Mouse (Mus musculus): ENCODE results near the gene Kcnn3. TPM values are rescaled to one million over a fixed set of nuclear protein-coding genes. Genes with fewer than 3 reads are reported as not detected.

The Kcnn3 gene
- polyA plus RNA-seq, 1 experiment from 2014 or later = 1.3 TPM

GRCm38 (mm10) chr3:89549488-89549887 is 29.5 kb downstream of the Kcnn3 start:
- Histone ChIP-seq H3K4me3 (ENCODE audit: low read depth, low read length) (no peak overlapping the region), H3K36me3 (ENCODE audit: control insufficient read depth, insufficient read depth, low read length) (no peaks in the 10 kb centered on the region), H3K27me3 (ENCODE audit: control insufficient read depth, insufficient read depth, low read length) (no peaks in the 10 kb centered on the region), H3K4me2 (no peak overlapping the region), H3K4me1 (ENCODE audit: control insufficient read depth, insufficient read depth, low read length) (no peaks in the 10 kb centered on the region), H3K9ac (ENCODE audit: low read length) (no peak overlapping the region), H3K9me3 (ENCODE audit: control insufficient read depth, low read length) (no peaks in the 10 kb centered on the region), H3K27ac (ENCODE audit: low read depth, low read length) (no peak overlapping the region)
- WGBS = 76% methylated on average over 4 of the region's 4 CpGs
- no peak for ATAC-seq (ENCODE audit: low FRiP score)
- no peak for DNase-seq (ENCODE audit: low spot score, missing footprints)

- no peaks in the 10 kb centered on the region for H3K27me3 ChIP-seq (ENCODE audit: control insufficient read depth, insufficient read depth, low read length)
- ATAC-seq (ENCODE audit: low FRiP score) = no peak
- no peak overlapping the region for H3K4me3 ChIP-seq (ENCODE audit: low read depth, low read length)
- no peak overlapping the region for H3K9ac ChIP-seq (ENCODE audit: low read length)
- H3K27ac ChIP-seq (ENCODE audit: low read depth, low read length) = no peak overlapping the region
- WGBS = 91% methylated on average over 2 of the region's 2 CpGs
- no peaks in the 10 kb centered on the region for H3K4me1 ChIP-seq (ENCODE audit: control insufficient read depth, insufficient read depth, low read length)
- no peak overlapping the region for H3K4me2 ChIP-seq
- H3K9me3 ChIP-seq (ENCODE audit: control insufficient read depth, low read length) = no peaks in the 10 kb centered on the region
- DNase-seq (ENCODE audit: low spot score, missing footprints) = no peak
- no peaks in the 10 kb centered on the region for H3K36me3 ChIP-seq (ENCODE audit: control insufficient read depth, insufficient read depth, low read length)
Observed at GRCm38 (mm10) chr3:89551880-89552279, 31.9 kb downstream of the Kcnn3 start.

GRCm38 (mm10) chr3:89553432-89553831 is 33.5 kb downstream of the Kcnn3 start:
- no peaks in the 10 kb centered on the region for H3K4me1 ChIP-seq (ENCODE audit: control insufficient read depth, insufficient read depth, low read length)
- no peak overlapping the region for H3K4me3 ChIP-seq (ENCODE audit: low read depth, low read length)
- H3K36me3 ChIP-seq (ENCODE audit: control insufficient read depth, insufficient read depth, low read length) = no peaks in the 10 kb centered on the region
- ATAC-seq (ENCODE audit: low FRiP score) = no peak
- no peak for DNase-seq (ENCODE audit: low spot score, missing footprints)
- no peak overlapping the region for H3K27ac ChIP-seq (ENCODE audit: low read depth, low read length)
- no peak overlapping the region for H3K9ac ChIP-seq (ENCODE audit: low read length)
- H3K27me3 ChIP-seq (ENCODE audit: control insufficient read depth, insufficient read depth, low read length) = no peaks in the 10 kb centered on the region
- no peak overlapping the region for H3K4me2 ChIP-seq
- 94% methylated on average over 8 of the region's 8 CpGs for WGBS
- no peaks in the 10 kb centered on the region for H3K9me3 ChIP-seq (ENCODE audit: control insufficient read depth, low read length)

- Histone ChIP-seq H3K4me1 (ENCODE audit: control insufficient read depth, insufficient read depth, low read length) (no peaks in the 10 kb centered on the region), H3K27ac (ENCODE audit: low read depth, low read length) (no peak overlapping the region), H3K4me2 (no peak overlapping the region), H3K36me3 (ENCODE audit: control insufficient read depth, insufficient read depth, low read length) (no peaks in the 10 kb centered on the region), H3K27me3 (ENCODE audit: control insufficient read depth, insufficient read depth, low read length) (no peaks in the 10 kb centered on the region), H3K9me3 (ENCODE audit: control insufficient read depth, low read length) (no peaks in the 10 kb centered on the region), H3K4me3 (ENCODE audit: low read depth, low read length) (no peak overlapping the region), H3K9ac (ENCODE audit: low read length) (no peak overlapping the region)
- no peak for ATAC-seq (ENCODE audit: low FRiP score)
- 76% methylated on average over 4 of the region's 4 CpGs for WGBS
- DNase-seq (ENCODE audit: low spot score, missing footprints) = no peak
Observed at GRCm38 (mm10) chr3:89553946-89554345, 34.0 kb downstream of the Kcnn3 start.

GRCm38 (mm10) chr3:89554587-89554986 is 34.6 kb downstream of the Kcnn3 start:
- H3K9me3 ChIP-seq (ENCODE audit: control insufficient read depth, low read length) = no peaks in the 10 kb centered on the region
- H3K9ac ChIP-seq (ENCODE audit: low read length) = no peak overlapping the region
- H3K4me1 ChIP-seq (ENCODE audit: control insufficient read depth, insufficient read depth, low read length) = no peaks in the 10 kb centered on the region
- H3K36me3 ChIP-seq (ENCODE audit: control insufficient read depth, insufficient read depth, low read length) = no peaks in the 10 kb centered on the region
- no peak for DNase-seq (ENCODE audit: low spot score, missing footprints)
- no peak overlapping the region for H3K27ac ChIP-seq (ENCODE audit: low read depth, low read length)
- H3K4me2 ChIP-seq = no peak overlapping the region
- no peak for ATAC-seq (ENCODE audit: low FRiP score)
- WGBS = 92% methylated on average over 2 of the region's 2 CpGs
- no peak overlapping the region for H3K4me3 ChIP-seq (ENCODE audit: low read depth, low read length)
- H3K27me3 ChIP-seq (ENCODE audit: control insufficient read depth, insufficient read depth, low read length) = no peaks in the 10 kb centered on the region

GRCm38 (mm10) chr3:89557811-89558210 is 37.8 kb downstream of the Kcnn3 start:
- no peak for ATAC-seq (ENCODE audit: low FRiP score)
- WGBS = 75% methylated on average over 5 of the region's 5 CpGs
- Histone ChIP-seq H3K4me2 (no peak overlapping the region), H3K36me3 (ENCODE audit: control insufficient read depth, insufficient read depth, low read length) (no peaks in the 10 kb centered on the region), H3K27me3 (ENCODE audit: control insufficient read depth, insufficient read depth, low read length) (no peaks in the 10 kb centered on the region), H3K4me1 (ENCODE audit: control insufficient read depth, insufficient read depth, low read length) (no peaks in the 10 kb centered on the region), H3K9me3 (ENCODE audit: control insufficient read depth, low read length) (no peaks in the 10 kb centered on the region), H3K4me3 (ENCODE audit: low read depth, low read length) (no peak overlapping the region), H3K27ac (ENCODE audit: low read depth, low read length) (no peak overlapping the region), H3K9ac (ENCODE audit: low read length) (no peak overlapping the region)
- DNase-seq (ENCODE audit: low spot score, missing footprints) = no peak

- no peaks in the 10 kb centered on the region for H3K9me3 ChIP-seq (ENCODE audit: control insufficient read depth, low read length)
- ATAC-seq (ENCODE audit: low FRiP score) = no peak
- H3K9ac ChIP-seq (ENCODE audit: low read length) = no peak overlapping the region
- H3K4me1 ChIP-seq (ENCODE audit: control insufficient read depth, insufficient read depth, low read length) = no peaks in the 10 kb centered on the region
- no peak overlapping the region for H3K4me3 ChIP-seq (ENCODE audit: low read depth, low read length)
- DNase-seq (ENCODE audit: low spot score, missing footprints) = no peak
- H3K27ac ChIP-seq (ENCODE audit: low read depth, low read length) = no peak overlapping the region
- 83% methylated on average over 15 of the region's 15 CpGs for WGBS
- no peaks in the 10 kb centered on the region for H3K27me3 ChIP-seq (ENCODE audit: control insufficient read depth, insufficient read depth, low read length)
- no peaks in the 10 kb centered on the region for H3K36me3 ChIP-seq (ENCODE audit: control insufficient read depth, insufficient read depth, low read length)
- no peak overlapping the region for H3K4me2 ChIP-seq
Observed at GRCm38 (mm10) chr3:89558972-89559910, 39.3 kb downstream of the Kcnn3 start.

- DNase-seq (ENCODE audit: low spot score, missing footprints) = no peak
- ATAC-seq (ENCODE audit: low FRiP score) = no peak
- no peaks in the 10 kb centered on the region for H3K9me3 ChIP-seq (ENCODE audit: control insufficient read depth, low read length)
- no peaks in the 10 kb centered on the region for H3K36me3 ChIP-seq (ENCODE audit: control insufficient read depth, insufficient read depth, low read length)
- H3K4me3 ChIP-seq (ENCODE audit: low read depth, low read length) = no peak overlapping the region
- H3K4me1 ChIP-seq (ENCODE audit: control insufficient read depth, insufficient read depth, low read length) = no peaks in the 10 kb centered on the region
- 91% methylated on average over 6 of the region's 6 CpGs for WGBS
- no peak overlapping the region for H3K9ac ChIP-seq (ENCODE audit: low read length)
- H3K27me3 ChIP-seq (ENCODE audit: control insufficient read depth, insufficient read depth, low read length) = no peaks in the 10 kb centered on the region
- H3K4me2 ChIP-seq = no peak overlapping the region
- no peak overlapping the region for H3K27ac ChIP-seq (ENCODE audit: low read depth, low read length)
Observed at GRCm38 (mm10) chr3:89561386-89561785, 41.4 kb downstream of the Kcnn3 start.

GRCm38 (mm10) chr3:89565371-89565770 is 45.4 kb downstream of the Kcnn3 start:
- H3K4me1 ChIP-seq (ENCODE audit: control insufficient read depth, insufficient read depth, low read length) = no peaks in the 10 kb centered on the region
- ATAC-seq (ENCODE audit: low FRiP score) (no peak), DNase-seq (ENCODE audit: low spot score, missing footprints) (no peak)
- H3K9ac ChIP-seq (ENCODE audit: low read length) = no peak overlapping the region
- no peaks in the 10 kb centered on the region for H3K9me3 ChIP-seq (ENCODE audit: control insufficient read depth, low read length)
- H3K36me3 ChIP-seq (ENCODE audit: control insufficient read depth, insufficient read depth, low read length) = no peaks in the 10 kb centered on the region
- H3K4me2 ChIP-seq = no peak overlapping the region
- 83% methylated on average over 5 of the region's 5 CpGs for WGBS
- no peak overlapping the region for H3K27ac ChIP-seq (ENCODE audit: low read depth, low read length)
- no peaks in the 10 kb centered on the region for H3K27me3 ChIP-seq (ENCODE audit: control insufficient read depth, insufficient read depth, low read length)
- H3K4me3 ChIP-seq (ENCODE audit: low read depth, low read length) = no peak overlapping the region

Data from midbrain, embryonic 11.5 days (tissue).